Mouse (Mus musculus) megakaryocyte-erythroid progenitor cell, adult 5-6 weeks (primary cell): Measurements from ENCODE around the gene Nectin1. TPM values are rescaled to one million over a fixed set of nuclear protein-coding genes. Genes with fewer than 3 reads are reported as not detected.

Experiments
- ATAC-seq: replicated peaks from 2 replicates; pipeline ENCODE4 v1.8.0; 2016; ENCODE audit warnings: mild to moderate bottlenecking, inconsistent platforms; ENCODE audit not compliant: severe bottlenecking, poor library complexity, low FRiP score, low TSS enrichment
- total RNA-seq, 2 experiments: library from RNA; stranded (forward) in 1 of 2; stranded (reverse) in 1 of 2; fragments of 200-1000, 215-1000 nt in 1 of 2; fragments of >200 nt in 1 of 2; fragmentation: Nextera tagmentation in 1 of 2; gene quantifications; 2 replicates each; pipeline ENCODE4 v1.2.3; 2014 to 2017

Nectin1 gene
- total RNA-seq, 2 experiments from 2014 or later, result 0.94 to 2.5 TPM

- no peak for ATAC-seq
Measured at GRCm38 (mm10) chr9:43757972-43758965, 14.5 kb downstream of the Nectin1 start.

GRCm38 (mm10) chr9:43760078-43760477 lies 16.3 kb downstream of the Nectin1 start:
- no peak for ATAC-seq

GRCm38 (mm10) chr9:43761181-43761820 lies 17.5 kb downstream of the Nectin1 start:
- ATAC-seq, result no peak

DNA sequence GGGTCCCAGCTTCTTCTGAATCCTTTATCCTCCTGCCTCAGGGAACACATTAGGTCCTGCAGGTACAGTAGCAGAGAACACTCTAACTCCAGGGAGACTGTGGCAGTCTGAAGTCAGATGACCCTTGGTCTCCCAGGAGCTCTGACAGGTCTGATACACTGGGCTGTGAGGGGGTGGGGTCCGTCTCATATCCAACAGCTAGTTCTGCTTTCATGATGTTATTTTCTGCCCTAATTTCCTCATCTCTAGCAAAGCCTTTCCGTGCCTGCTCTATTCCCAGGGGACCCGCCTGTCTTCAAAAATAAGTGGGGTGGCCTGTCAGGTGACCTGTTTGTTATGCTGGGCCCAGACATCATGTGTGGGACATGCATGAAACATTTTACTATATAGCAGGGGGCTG lies 18.2 kb downstream of the Nectin1 start:
- no peak for ATAC-seq

- ATAC-seq, result no peak
Measured at GRCm38 (mm10) chr9:43765419-43766179, 21.8 kb downstream of the Nectin1 start.

- ATAC-seq, result no peak
Measured at GRCm38 (mm10) chr9:43768779-43769178, 25.0 kb downstream of the Nectin1 start.

- ATAC-seq, result no peak
Measured at GRCm38 (mm10) chr9:43769228-43769627, 25.4 kb downstream of the Nectin1 start.

DNA sequence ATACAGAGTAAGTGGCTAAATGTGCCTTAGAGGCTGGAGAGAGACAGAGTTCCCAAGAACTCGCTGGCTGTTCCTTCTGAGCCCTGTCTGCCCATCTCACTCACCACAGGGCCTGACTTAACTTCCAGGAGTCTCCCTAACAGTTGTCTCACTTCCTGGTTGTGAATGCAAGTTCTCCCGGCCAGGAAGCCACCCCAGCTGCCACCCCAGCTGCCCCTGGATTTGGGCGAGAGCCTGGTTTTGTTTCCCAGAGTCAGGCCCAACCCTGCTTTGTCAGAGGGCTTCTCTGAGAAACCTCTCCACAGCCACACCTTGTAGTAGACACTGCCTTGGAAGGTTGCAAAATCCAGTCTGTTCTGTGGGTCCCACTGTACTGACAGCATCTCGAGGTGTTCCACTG lies 26.2 kb downstream of the Nectin1 start:
- ATAC-seq, result no peak

- ATAC-seq, result no peak
Measured at GRCm38 (mm10) chr9:43771041-43771440, 27.3 kb downstream of the Nectin1 start.

DNA sequence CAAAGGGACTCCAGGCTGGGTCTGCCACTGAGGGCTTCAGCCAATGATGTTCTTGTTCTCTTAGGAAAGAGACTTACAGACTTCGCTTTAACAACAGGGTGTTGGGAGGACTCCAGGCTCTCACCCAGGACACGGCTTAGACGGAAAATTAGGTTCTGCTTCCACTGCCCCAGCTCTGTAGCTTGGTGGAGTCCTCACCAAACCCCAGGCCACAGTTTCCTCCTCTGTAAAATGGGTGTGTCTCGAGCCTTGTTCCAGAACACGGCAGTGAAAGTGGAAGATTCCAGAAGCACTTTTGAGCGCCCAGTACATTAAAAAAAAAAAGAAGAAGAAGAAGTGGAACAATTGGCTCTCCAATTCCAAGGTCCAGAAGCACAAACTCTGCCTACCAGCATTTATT lies 28.7 kb downstream of the Nectin1 start:
- no peak for ATAC-seq

- no peak for ATAC-seq
Measured at GRCm38 (mm10) chr9:43773521-43773920, 29.7 kb downstream of the Nectin1 start.

DNA sequence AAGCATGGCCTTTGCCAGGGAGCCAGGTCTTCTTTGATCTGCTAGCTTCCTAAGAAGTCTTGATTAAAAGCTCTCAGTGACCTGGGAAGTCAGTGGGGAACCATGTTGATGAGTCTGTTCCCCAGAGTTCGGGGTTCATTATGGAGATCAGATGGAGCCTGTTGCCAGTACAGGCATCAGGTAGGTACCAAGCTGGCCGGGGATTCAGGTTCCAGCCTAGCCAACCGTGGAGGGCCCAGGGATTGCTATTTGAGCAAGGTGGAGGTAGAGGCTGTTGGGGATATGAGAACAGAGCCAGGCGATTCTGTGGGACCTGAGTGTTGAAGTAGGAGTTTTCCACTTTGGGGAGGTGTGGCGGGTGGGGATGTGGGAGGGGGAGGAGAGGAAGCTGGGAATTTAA lies 30.6 kb downstream of the Nectin1 start:
- ATAC-seq, result no peak

- ATAC-seq, result no peak
Measured at GRCm38 (mm10) chr9:43776231-43776630, 32.4 kb downstream of the Nectin1 start.

- no peak for ATAC-seq
Measured at GRCm38 (mm10) chr9:43777362-43778360, 33.9 kb downstream of the Nectin1 start.

DNA sequence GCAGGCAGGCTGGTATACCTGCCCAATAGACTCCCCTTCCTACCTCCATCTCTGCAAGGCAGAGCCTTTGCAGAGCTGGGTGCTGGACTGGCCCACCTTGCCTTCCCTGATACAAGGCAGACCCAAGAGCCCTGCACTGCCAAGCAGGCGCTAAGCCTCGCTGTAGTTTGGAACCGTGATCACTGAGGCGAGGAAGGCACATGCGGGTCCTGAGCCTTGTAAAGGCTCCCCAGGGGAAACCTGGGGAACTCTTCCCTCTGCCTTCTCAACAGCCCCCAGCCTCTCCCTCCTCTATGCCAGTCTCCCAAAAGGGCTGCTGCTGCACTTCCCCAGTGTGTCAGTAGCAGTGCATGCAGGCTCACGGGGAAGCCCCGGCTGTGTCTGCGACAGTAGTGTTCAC lies 37.1 kb downstream of the Nectin1 start:
- no peak for ATAC-seq

DNA sequence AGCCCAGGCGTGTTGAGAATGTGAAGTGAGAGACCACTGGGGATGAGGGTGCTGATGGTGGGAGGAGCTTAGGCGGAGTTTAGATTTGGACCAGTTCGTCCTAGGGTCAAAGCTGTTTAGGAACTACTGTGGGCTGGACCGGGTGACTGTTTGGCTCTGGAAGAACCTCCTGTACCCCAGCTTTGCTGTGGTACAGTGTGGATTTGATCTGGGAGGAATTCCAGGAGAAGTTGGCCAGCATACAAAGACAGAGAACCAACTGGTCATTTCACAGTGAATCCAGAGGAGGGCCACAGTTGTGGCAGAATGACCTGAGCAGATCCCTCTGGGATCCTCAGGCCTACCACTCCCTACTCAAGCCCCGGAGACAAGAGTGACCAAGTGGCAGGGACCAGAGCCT lies 38.6 kb downstream of the Nectin1 start:
- ATAC-seq, result no peak

- ATAC-seq, result no peak
Measured at GRCm38 (mm10) chr9:43783959-43784358, 40.2 kb downstream of the Nectin1 start.

DNA sequence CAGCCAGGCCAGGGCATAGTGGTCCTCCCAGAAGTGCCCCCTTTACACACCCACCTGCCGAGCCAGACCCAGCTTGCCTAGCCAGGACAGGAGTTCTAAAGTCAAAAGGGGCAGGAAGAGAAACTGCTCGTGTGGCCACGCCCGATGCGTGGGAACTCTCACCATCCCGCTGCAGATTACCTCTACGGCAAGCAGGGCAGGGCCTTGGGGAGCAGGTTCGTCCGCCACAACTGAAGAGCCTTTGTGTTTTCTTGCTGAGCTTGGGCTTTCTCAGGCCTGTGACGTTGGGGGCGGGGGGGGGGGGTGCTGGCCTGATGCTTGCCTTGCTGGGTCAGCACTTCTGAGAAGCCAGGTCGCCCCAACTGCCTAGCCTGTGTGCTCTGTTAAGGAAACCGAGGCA lies 41.1 kb downstream of the Nectin1 start:
- no peak for ATAC-seq

DNA sequence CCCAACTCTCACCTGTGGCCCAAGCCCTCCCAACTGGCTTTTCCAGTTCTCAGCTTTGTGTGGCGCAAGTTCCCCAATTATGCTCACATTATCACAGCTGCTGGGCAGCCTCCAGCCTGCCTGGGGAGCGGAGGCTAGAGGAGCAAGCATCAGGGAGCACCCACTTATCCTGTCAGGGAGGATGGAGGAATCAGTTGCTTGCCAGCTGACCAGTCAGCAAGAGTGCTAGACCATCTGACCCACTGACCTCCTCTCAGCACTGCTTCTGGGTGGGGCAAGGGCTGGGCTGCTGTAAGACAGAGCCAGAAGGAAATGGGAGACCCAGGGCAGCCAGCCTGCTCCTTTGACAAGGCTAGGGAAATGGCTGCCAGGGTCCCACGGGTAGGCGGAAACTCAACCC lies 43.8 kb downstream of the Nectin1 start:
- no peak for ATAC-seq
